Mouse (Mus musculus) CH12.LX (cell line): ENCODE data around the gene Lect2. TPM values are rescaled to one million over a fixed set of nuclear protein-coding genes. Genes with fewer than 3 reads are reported as not detected.

Experiments
- DNase-seq: peaks from one replicate; pipeline ENCODE4 v3.0.0-alpha.2; 2013; ENCODE audit errors: extremely low read depth
- H3K27ac ChIP-seq: 2 replicates; pipeline ENCODE4 v1.5.1; 2012; ENCODE audit warnings: low read depth, mild to moderate bottlenecking, control low read depth, moderate library complexity; ENCODE audit not compliant: insufficient read depth
- H3K27me3 ChIP-seq: replicated peaks from 2 replicates; pipeline ENCODE3; 2012; ENCODE audit warnings: inconsistent platforms
- H3K36me3 ChIP-seq, 2 experiments: replicated peaks in 1 of 2; 2 replicates each; pipeline versions ENCODE3 to v1.6.1; 2012; ENCODE audit warnings: inconsistent platforms in 1 of 2, low read length in 1 of 2, mild to moderate bottlenecking in 1 of 2, mixed read lengths in 1 of 2, moderate library complexity in 1 of 2; ENCODE audit not compliant: control insufficient read depth in 1 of 2, insufficient read depth in 1 of 2
- H3K4me1 ChIP-seq, 2 experiments: 2 replicates each; pipeline ENCODE4 v1.6.1; 2012; ENCODE audit warnings: inconsistent platforms in 1 of 2, moderate library complexity in 1 of 2; ENCODE audit not compliant: insufficient read depth in 2 of 2, control insufficient read depth in 1 of 2
- H3K4me2 ChIP-seq: 2 replicates; pipeline ENCODE4 v1.6.1; 2012; ENCODE audit warnings: low read depth, mild to moderate bottlenecking, control low read depth; ENCODE audit not compliant: poor library complexity, insufficient read depth, severe bottlenecking
- H3K4me3 ChIP-seq, 3 experiments: fragments of 150-350 bp in 1 of 3; sonication (generic) in 1 of 3; replicated peaks in 1 of 3; 2 replicates each; pipeline versions ENCODE3 to v1.5.1; 2011 to 2012; ENCODE audit warnings: low read depth in 2 of 3, low read length in 2 of 3, mild to moderate bottlenecking in 2 of 3, moderate library complexity in 2 of 3, control low read depth in 1 of 3, improper control_type of control experiment in 1 of 3, inconsistent platforms in 1 of 3, mixed read lengths in 1 of 3; ENCODE audit not compliant: poor library complexity in 1 of 3
- H3K79me2 ChIP-seq: replicated peaks from 2 replicates; pipeline ENCODE4 v1.6.1; 2012; ENCODE audit warnings: mild to moderate bottlenecking, moderate library complexity; ENCODE audit not compliant: control insufficient read depth, poor library complexity, insufficient read depth, severe bottlenecking; ENCODE audit errors: extremely low read depth
- H3K9ac ChIP-seq: 2 replicates; pipeline ENCODE4 v1.6.1; 2012; ENCODE audit warnings: low read depth, mild to moderate bottlenecking, control low read depth, moderate library complexity; ENCODE audit not compliant: insufficient read depth
- H3K9me3 ChIP-seq: replicated peaks from 2 replicates; pipeline ENCODE3; 2012; ENCODE audit warnings: low read length, inconsistent platforms, mixed read lengths
- BHLHE40 ChIP-seq: IDR thresholded peaks from 2 replicates; pipeline ENCODE4 v1.6.1; 2011; ENCODE audit warnings: mild to moderate bottlenecking, low read depth, low read length, improper control_type of control experiment
- CHD1 ChIP-seq: IDR thresholded peaks from 2 replicates; pipeline ENCODE4 v1.6.1; 2012; ENCODE audit warnings: low read depth, low read length, improper control_type of control experiment, inconsistent platforms
- CTCF ChIP-seq, 2 experiments: IDR thresholded peaks in 1 of 2; conservative IDR thresholded peaks in 1 of 2; 2 replicates each; pipeline ENCODE4 v1.5.1; 2011 to 2012; ENCODE audit warnings: low read depth in 2 of 2, low read length in 2 of 2, improper control_type of control experiment in 1 of 2, inconsistent platforms in 1 of 2, mild to moderate bottlenecking in 1 of 2, moderate library complexity in 1 of 2
- ELF1 ChIP-seq: IDR thresholded peaks from 2 replicates; pipeline ENCODE4 v1.6.1; 2014; ENCODE audit warnings: low read depth, mild to moderate bottlenecking, inconsistent platforms, low read length, improper control_type of control experiment
- ETS1 ChIP-seq: conservative IDR thresholded peaks from 2 replicates; pipeline ENCODE4 v1.6.1; 2012; ENCODE audit warnings: low read depth, mild to moderate bottlenecking, inconsistent platforms, low read length, improper control_type of control experiment, moderate library complexity
- HCFC1 ChIP-seq: IDR thresholded peaks from 2 replicates; pipeline ENCODE4 v1.6.1; 2012; ENCODE audit warnings: low read depth, mild to moderate bottlenecking, inconsistent platforms, low read length, improper control_type of control experiment
- JUN ChIP-seq: IDR thresholded peaks from 2 replicates; pipeline ENCODE4 v1.6.1; 2011; ENCODE audit warnings: low read depth, mild to moderate bottlenecking, low read length, improper control_type of control experiment, moderate library complexity; ENCODE audit not compliant: insufficient read depth
- MXI1 ChIP-seq: IDR thresholded peaks from 2 replicates; pipeline ENCODE4 v1.6.1; 2011; ENCODE audit warnings: mild to moderate bottlenecking, low read depth, low read length, improper control_type of control experiment
- NELFE ChIP-seq: IDR thresholded peaks from 2 replicates; pipeline ENCODE4 v1.6.1; 2011; ENCODE audit warnings: low read depth, low read length, improper control_type of control experiment
- NRF1 ChIP-seq: IDR thresholded peaks from 2 replicates; pipeline ENCODE4 v1.6.1; 2014; ENCODE audit warnings: low read depth, mild to moderate bottlenecking, inconsistent platforms, low read length, improper control_type of control experiment, moderate library complexity
- POLR2A ChIP-seq: IDR thresholded peaks from 2 replicates; pipeline ENCODE4 v1.6.1; 2011; ENCODE audit warnings: low read depth, mild to moderate bottlenecking, improper control_type of control experiment, low read length
- RAD21 ChIP-seq: IDR thresholded peaks from 2 replicates; pipeline ENCODE4 v1.6.1; 2011; ENCODE audit warnings: low read depth, mild to moderate bottlenecking, low read length, improper control_type of control experiment, moderate library complexity
- SIN3A ChIP-seq: IDR thresholded peaks from 2 replicates; pipeline ENCODE4 v1.6.1; 2012; ENCODE audit warnings: low read length, improper control_type of control experiment, inconsistent platforms
- SMC3 ChIP-seq: IDR thresholded peaks from 2 replicates; pipeline ENCODE4 v1.6.1; 2011; ENCODE audit warnings: low read depth, low read length, improper control_type of control experiment
- TBP ChIP-seq: conservative IDR thresholded peaks from 2 replicates; pipeline ENCODE4 v1.6.1; 2011; ENCODE audit warnings: low read depth, low read length, improper control_type of control experiment
- UBTF ChIP-seq: IDR thresholded peaks from 2 replicates; pipeline ENCODE4 v1.6.1; 2012; ENCODE audit warnings: low read depth, mild to moderate bottlenecking, inconsistent platforms, low read length, improper control_type of control experiment, moderate library complexity
- USF2 ChIP-seq: conservative IDR thresholded peaks from 2 replicates; pipeline ENCODE4 v1.6.1; 2011; ENCODE audit warnings: low read depth, low read length, improper control_type of control experiment
- ZKSCAN1 ChIP-seq: IDR thresholded peaks from 2 replicates; pipeline ENCODE4 v1.6.1; 2012; ENCODE audit warnings: low read depth, inconsistent platforms, low read length, improper control_type of control experiment, borderline replicate concordance
- dilution Hi-C: fragments of 300-500 bp; cut with MboI; formaldehyde crosslinking; loops from 2 replicates; pipeline ENCODE4 v1.14.3; 2020; ENCODE audit warnings: low sequenced_read_pairs; ENCODE audit not compliant: extremely low pct_unique_long_range_greater_than_20kb, extremely low pct_ligation_motif_present
- in situ Hi-C: fragments of 300-500 bp; cut with MboI; formaldehyde crosslinking; loops from 3 replicates; pipeline ENCODE4 v1.14.3; 2019; ENCODE audit warnings: low sequenced_read_pairs, low pct_ligation_motif_present, low pct_unique_long_range_greater_than_20kb, mixed read lengths
- polyA plus RNA-seq: library from polyadenylated mRNA; unstranded; fragments of >175 nt; gene quantifications from 2 replicates; pipeline ENCODE4 v1.2.1, GENCODE M21; 2012; ENCODE audit warnings: low read depth; ENCODE audit not compliant: insufficient read length
- total RNA-seq, 2 experiments: library from RNA; depleted of rRNA; stranded (reverse); fragments of 300-350 nt in 1 of 2; fragments of >200 nt in 1 of 2; gene quantifications; 2 replicates each; pipeline ENCODE4 v1.2.3; 2012 to 2014

Lect2 gene
- total and polyA plus RNA-seq, 3 experiments = not detected

- in situ Hi-C loops = no loop called here
These were observed 10.5 kb upstream of the Lect2 start for GRCm38 (mm10) chr13:56558811-56559210.

GRCm38 (mm10) chr13:56556701-56557100 is 8.4 kb upstream of the Lect2 start:
- Histone ChIP-seq H3K27me3 (peaks cover 82% of the 10 kb centered on the region), H3K9me3 (no peaks in the 10 kb centered on the region), H3K4me1 (no peaks in the 10 kb centered on the region), H3K4me2 (no peak overlapping the region), H3K79me2 (no peaks in the 10 kb centered on the region), H3K36me3 (no peaks in the 10 kb centered on the region), H3K27ac (no peak overlapping the region), H3K4me3 (no peak overlapping the region), H3K9ac (no peak overlapping the region)
- DNase-seq = no peak
- no peak for TF ChIP-seq MXI1
- in situ Hi-C loops = no loop called here
- dilution Hi-C loops = no loop called here

More at GRCm38 (mm10) chr13:56558811-56559210, 10.5 kb upstream of the Lect2 start:
- no peaks in the 10 kb centered on the region for H3K36me3 ChIP-seq
- TF ChIP-seq CTCF (conservative IDR thresholded peaks at IDR 0.05 in 1 of 2, IDR thresholded peaks at IDR 0.05 in 1 of 2; ENCODE audit: low read depth in 2 of 2, low read length in 2 of 2) (no peak), BHLHE40 (no peak), HCFC1 (no peak), TBP (no peak), UBTF (no peak), POLR2A (no peak), NRF1 (no peak), CHD1 (no peak), USF2 (no peak), SIN3A (no peak), ETS1 (no peak), ELF1 (no peak), JUN (no peak), ZKSCAN1 (no peak), MXI1 (no peak)
- H3K27ac ChIP-seq = no peak overlapping the region
- no peaks in the 10 kb centered on the region for H3K9me3 ChIP-seq
- DNase-seq = no peak
- H3K27me3 ChIP-seq = peaks cover 80% of the 10 kb centered on the region
- dilution Hi-C loops = no loop called here
- H3K4me2 ChIP-seq = no peak overlapping the region
- no peak overlapping the region for H3K9ac ChIP-seq
- no peak overlapping the region for H3K4me3 ChIP-seq
- no peaks in the 10 kb centered on the region for H3K4me1 ChIP-seq
- no peaks in the 10 kb centered on the region for H3K79me2 ChIP-seq

- Histone ChIP-seq H3K4me3 (no peak overlapping the region), H3K27me3 (peaks cover 80% of the 10 kb centered on the region), H3K79me2 (no peaks in the 10 kb centered on the region), H3K36me3 (no peaks in the 10 kb centered on the region), H3K4me2 (no peak overlapping the region), H3K27ac (no peak overlapping the region), H3K9me3 (no peaks in the 10 kb centered on the region), H3K9ac (no peak overlapping the region), H3K4me1 (no peaks in the 10 kb centered on the region)
- dilution Hi-C loops = no loop called here
- TF ChIP-seq USF2 = no peak
- TF ChIP-seq NELFE = no peak
- TF ChIP-seq SMC3 = peak; percentile 8; the same call in 1 of the 2 replicates
- peak; percentile 41 for TF ChIP-seq RAD21
- TF ChIP-seq CTCF (conservative IDR thresholded peaks at IDR 0.05 in 1 of 2, IDR thresholded peaks at IDR 0.05 in 1 of 2; ENCODE audit: low read depth in 2 of 2, low read length in 2 of 2) = peak in 1 of 2 experiments; percentile 49; a peak in 2 of 4 replicates
- in situ Hi-C loops = no loop called here
- no peak for DNase-seq
These were observed 7.7 kb upstream of the Lect2 start for GRCm38 (mm10) chr13:56555957-56556356.
